Mouse (Mus musculus) mesoderm, embryonic 11.5 days (tissue): Measurements from ENCODE around the gene Mettl7a1.
"Not testable (repeated sequence)": the region's sequence is repeated elsewhere in the genome, so short reads cannot be mapped to it uniquely, and the experiment has no call there.

ENCODE experiments used
- DNase-seq: peaks from one replicate; pipeline ENCODE4 v3.0.0-alpha.2; 2012; ENCODE audit warnings: low read depth, low spot score

Gene Mettl7a1

GRCm38 (mm10) chr15:100304019-100304991 lies at the start of gene Mettl7a1:
Mettl7a1 (plus strand) TSS chr15:100304140.
- peak; percentile 81 for DNase-seq

GRCm38 (mm10) chr15:100256386-100256785 lies 47.6 kb upstream of the Mettl7a1 start:
- DNase-seq, result no peak

GRCm38 (mm10) chr15:100257305-100257704 lies 46.6 kb upstream of the Mettl7a1 start:
- DNase-seq, result no peak

- no peak for DNase-seq
Observed at GRCm38 (mm10) chr15:100258646-100259425, 45.1 kb upstream of the Mettl7a1 start.

DNA sequence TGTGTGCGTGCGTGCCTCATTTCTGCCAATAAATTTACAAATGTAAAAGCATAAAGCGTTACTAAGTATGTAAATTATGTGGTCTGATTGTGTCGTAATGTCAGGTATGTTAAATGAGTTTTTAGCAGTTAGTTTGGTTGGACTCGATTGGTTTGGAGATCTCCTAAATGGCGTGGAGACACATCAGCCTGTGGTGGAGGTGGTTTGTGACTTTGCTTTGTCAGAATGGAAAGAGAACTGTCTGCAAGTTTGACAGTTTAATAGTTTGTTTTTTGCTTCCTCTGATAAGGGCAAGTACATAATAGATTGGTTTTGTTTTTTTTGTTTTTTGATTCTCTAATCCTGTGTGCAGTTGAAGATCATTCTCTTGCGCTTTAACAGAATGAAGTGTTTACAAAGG lies 43.6 kb upstream of the Mettl7a1 start:
- DNase-seq, result not testable (repeated sequence)

DNA sequence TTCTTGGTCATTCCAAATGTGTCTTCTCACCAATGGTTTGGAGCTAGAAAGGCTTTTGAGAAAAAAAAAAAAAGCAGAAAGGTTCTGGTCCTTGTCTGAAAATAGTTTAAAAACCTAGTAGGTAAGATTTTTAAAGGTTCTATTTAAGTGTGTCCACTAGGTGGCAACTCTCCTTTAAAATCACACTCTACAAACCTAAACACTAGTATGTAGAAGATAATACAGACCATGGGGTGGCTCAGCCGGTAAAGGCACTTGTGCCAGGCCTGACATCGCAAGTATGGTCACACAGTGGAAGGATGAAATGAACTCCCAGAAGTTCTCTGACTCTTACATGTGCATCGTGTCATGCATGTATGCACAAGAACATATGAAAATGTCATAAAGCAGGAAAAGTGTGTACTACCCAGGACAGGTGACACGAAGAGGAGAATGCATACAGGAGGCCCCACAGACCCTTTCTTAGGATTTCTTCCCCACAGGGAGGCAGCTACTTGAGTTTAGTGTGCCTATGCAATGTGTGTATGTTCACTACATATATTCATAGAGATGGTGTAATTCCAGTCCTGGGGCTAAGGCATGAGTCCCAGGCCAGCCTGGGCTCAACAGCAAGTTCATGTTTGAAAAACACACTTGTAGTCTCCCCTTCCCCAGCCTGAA lies 40.6 kb upstream of the Mettl7a1 start:
- DNase-seq, result peak; percentile 13

GRCm38 (mm10) chr15:100265586-100266325 lies 38.2 kb upstream of the Mettl7a1 start:
- DNase-seq, result no peak

- DNase-seq, result no peak
Observed at GRCm38 (mm10) chr15:100268916-100269315, 35.0 kb upstream of the Mettl7a1 start.

DNA sequence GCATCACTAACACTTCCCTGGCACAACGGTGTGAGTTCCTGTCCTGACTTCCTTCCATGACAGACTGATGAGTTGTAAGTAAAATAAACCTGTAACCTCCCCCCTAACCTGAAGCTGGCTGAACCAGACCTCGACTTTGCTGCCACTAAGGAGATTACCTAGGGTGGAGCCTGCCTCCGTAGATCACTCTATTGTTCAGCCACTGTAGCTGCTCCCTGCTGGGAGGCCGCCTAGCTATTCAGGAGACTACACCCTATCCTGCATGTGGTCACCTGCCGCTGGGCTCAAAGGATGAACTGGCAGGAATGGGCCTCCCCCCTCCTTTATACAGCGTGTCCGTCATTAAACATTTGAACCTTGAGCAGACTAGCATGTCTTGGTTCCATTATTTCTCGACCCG lies 34.2 kb upstream of the Mettl7a1 start:
- DNase-seq, result no peak

DNA sequence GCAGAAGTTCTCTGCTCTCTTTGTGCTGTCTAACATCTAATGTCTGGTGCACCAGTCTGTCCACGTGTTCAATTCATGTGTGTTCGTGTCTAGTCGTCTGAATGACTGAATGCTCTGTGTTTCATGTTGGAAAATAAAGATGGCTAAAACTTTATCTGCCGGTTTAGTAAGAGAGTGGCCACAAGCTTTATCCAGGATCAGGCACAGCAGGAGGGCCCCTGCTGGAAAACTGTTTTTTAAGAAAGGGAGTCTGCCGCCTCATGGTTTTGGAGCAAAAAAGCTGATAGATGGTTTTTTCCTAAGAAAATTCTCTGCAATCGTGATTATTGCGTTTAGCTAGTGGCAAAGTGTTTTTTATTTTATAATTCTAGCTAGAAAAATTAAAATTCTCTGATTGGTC lies 33.3 kb upstream of the Mettl7a1 start:
- DNase-seq, result not testable (repeated sequence)

- DNase-seq, result no peak
Observed at GRCm38 (mm10) chr15:100271411-100271810, 32.5 kb upstream of the Mettl7a1 start.

DNA sequence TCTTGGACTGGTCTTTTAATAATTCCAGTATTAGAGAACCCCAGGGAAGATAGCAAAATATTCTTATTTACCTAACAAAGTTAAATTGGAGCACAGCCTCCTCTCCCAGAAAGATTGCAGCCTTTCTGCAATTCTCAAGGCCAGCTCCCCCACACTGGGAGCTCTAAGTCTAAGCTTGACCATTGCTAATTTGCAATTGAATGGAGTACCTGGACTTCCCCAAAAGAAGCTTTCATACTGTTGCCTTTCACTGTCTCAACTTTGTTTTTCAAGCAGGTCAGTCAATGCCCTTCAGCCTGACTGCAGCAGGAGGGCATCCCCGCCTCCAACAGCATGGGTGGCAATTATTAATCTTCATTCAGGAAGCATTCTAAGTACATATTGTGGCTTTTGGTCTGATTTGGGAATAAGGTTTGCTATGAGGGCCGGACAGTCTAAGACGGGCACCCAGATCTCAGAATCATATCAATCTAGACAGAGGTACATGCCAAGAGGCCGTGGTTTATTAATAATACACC lies 30.1 kb upstream of the Mettl7a1 start:
- DNase-seq, result not testable (repeated sequence)

DNA sequence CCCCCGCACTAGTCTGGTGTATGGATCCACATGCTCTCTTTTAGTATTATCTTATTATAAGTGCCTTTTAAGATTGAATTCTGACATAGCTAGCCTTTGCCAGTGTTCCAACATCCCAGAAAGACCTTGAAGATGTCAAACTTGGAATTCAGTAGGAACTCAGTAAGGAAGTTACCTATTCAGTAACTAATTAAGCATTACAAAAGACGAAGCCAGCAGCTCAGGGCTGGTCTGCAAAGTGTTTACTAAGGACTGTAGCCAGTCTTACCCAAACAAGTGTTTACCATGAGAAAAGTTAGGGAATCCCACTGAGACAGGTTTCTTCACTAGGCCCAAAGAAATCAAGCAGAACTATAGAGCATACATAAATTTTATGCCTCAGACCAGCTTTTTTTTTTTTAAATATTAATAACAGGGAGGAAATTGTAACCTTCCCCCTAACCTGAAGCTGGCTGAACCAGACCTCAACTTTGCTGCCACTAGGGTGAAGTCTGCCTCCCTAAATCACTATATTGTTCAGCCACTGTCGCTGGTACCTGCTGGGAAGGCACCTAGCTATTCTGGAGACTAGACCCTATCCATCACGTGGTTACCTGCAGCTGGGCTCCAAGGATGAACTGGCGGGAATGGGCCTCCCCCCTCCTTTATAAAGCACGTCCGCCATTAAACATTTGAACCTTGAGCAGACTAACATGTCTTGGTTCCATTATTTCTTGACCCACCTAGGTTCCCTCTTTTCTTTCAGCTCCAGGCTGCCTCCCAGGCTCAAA lies 29.0 kb upstream of the Mettl7a1 start:
- no peak for DNase-seq

- no peak for DNase-seq
Observed at GRCm38 (mm10) chr15:100276403-100276802, 27.5 kb upstream of the Mettl7a1 start.

DNA sequence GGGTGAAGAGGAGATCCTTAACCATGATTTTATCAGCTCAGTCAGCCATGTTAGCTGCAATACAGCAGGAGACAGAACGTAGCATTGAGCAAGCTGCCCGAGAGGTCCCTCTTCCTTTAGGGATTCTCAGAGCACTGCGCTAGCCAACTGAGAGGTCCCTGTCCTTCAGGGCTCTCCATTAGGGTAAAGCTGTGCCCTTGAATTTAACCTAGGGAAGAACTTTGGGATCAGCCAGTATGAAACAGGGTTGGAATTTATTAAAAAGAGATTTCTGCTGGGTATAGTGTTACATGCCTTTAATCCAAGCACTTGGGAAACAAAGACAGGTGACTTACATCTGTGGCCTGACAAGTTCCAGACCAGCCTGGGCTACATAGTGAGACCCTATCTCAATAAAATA lies 26.4 kb upstream of the Mettl7a1 start:
- DNase-seq, result no peak

DNA sequence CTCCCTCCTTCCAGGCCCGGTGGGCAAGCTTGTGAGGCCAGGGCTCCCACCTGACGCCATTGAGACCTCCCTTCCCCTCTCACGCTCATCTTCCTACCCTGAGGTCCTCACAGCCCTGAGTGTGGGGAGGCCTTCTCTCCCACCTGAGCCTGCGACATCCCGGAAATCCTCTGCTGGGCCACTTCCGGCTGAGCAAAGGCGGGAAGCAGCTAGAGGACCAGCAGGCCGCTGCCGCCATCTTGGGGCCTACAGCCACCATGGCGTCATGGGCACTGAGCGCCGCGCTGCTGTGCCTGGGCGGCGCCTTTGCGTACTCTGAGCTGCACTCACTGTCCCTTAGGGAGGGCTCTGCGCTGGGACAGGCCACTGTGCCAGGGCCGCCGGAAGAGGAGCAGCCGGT lies 23.3 kb upstream of the Mettl7a1 start, which contains the start of gene Tmprss12:
TSS of gene Tmprss12 (plus strand) at position 212 of the 400 bp plus-strand sequence.
- no peak for DNase-seq

- no peak for DNase-seq
Observed at GRCm38 (mm10) chr15:100288980-100289379, 15.0 kb upstream of the Mettl7a1 start.

DNA sequence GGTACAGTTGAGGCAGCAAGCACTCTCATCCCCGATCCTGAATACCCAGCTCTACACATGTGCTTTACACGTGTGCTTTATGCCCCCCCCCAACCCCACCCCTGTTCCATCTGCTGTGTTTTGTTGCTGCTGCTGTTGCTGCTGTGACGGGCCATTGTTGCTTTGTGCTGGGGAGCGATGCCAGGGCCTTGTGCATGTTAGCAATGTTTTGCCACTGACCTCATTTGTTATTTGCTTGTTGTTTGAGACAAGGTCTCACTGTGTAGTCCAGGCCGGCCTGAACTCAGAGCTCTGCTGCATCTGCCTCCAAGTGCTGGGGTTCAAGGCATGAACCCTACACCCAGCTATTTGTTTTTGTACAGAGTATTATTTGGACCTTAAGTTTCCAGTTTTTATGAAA lies 13.1 kb upstream of the Mettl7a1 start:
- no peak for DNase-seq

GRCm38 (mm10) chr15:100292326-100292725 lies 11.6 kb upstream of the Mettl7a1 start:
- no peak for DNase-seq

DNA sequence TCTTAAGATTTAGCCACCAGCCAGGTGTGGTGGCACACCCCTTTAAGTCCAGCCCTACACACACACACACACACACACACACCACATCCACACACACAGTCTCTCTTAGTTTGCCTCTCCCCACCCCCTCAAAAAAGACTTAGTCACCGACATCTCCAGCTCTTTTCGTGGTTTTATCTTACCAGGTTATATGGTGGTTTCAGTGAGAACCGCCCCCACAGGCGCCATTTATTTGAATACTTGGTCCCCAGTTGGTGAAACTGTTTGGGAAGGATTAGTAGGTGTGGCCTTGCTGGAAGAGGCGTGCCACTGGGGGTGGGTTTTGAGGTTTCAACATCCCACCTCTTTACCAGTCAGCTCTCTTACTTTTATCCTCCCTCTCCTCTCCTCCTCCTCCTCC lies 6.1 kb upstream of the Mettl7a1 start:
- DNase-seq, result no peak
